Mouse (Mus musculus) naive thymus-derived CD4-positive, alpha-beta T cell, adult 5 months (primary cell): ENCODE measurements around the gene Gpr34. TPM values are rescaled to one million over a fixed set of nuclear protein-coding genes. Genes with fewer than 3 reads are reported as not detected.

Source experiments
- polyA plus RNA-seq: library from polyadenylated mRNA; unstranded; fragments of 100-300 nt; shearing (Covaris generic); gene quantifications from one replicate; pipeline ENCODE4 v1.2.1, GENCODE M21; 2017

Gpr34 gene
- polyA plus RNA-seq, result 3.2 TPM

DNA sequence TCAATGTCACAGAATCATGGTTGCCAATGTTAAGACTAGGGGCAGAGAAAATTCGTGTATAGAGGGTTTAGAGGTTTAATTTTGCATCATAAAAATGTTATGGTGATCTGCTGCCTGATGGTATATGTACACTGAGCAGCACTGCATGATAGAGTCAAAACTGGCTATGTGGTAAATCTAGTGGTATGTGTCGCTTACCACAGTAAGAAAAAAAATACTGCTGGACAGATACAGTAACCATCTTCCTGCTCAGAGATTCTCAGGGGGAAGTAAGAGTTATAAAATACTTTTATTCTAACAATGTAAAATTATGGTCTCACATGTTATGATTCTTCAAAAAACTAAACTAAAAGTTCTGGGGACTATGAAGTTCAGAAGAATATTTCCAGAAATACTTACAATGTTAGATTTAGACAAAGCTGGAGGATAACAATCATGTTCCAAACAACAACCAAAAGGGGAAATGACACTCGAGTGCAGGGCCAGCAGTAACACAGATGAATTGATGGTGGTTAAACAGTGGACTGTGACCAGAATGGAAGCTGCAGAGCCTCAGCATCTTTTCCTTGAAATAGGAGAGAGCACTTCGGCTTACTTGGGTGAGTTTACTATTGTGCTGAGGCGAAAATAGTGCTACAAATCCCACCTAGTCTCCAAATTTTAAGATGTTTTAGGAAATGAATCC, at the start of gene Gpr34:
TSS of gene Gpr34 (plus strand) at position 491 of the 685 bp plus-strand sequence.

DNA sequence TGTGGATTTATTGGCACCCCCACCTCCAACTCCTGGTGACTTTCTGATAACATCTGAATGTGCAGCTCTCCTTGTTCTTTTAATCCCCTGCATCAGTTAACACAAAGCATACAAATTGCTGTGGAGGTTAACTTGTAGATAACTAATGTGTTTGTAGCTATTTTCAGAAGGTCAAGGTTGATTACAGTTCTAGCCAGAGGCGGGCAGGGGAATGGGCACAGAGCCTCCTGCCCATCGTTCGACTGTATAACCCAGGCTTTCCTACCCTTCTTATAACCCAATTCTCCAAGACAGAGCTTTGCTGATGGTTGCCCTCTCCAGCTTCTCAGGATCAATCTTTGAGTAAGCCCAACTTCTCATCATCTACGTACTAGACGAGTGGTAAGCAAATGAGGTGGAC, 29.2 kb downstream of the Gpr34 start, which contains the start of gene Gpr82:
TSS of gene Gpr82 (plus strand) at position 301 of the 400 bp plus-strand sequence.

Other genes with a start within 250 kb of the Gpr34 start
- gene Nyx, start 166.0 kb upstream of the Gpr34 start, polyA plus RNA-seq, result not detected
- not detected for gene Gpr82, start 29.3 kb downstream of the Gpr34 start, polyA plus RNA-seq
- gene Cask, start 219.3 kb downstream of the Gpr34 start, polyA plus RNA-seq, result 3.7 TPM